Mouse (Mus musculus) thymus, adult 2 months (tissue): Measurements from ENCODE around the gene Brd3. TPM values are rescaled to one million over a fixed set of nuclear protein-coding genes. Genes with fewer than 3 reads are reported as not detected.

Experiments used
- DNase-seq: peaks from one replicate; pipeline ENCODE4 v3.0.0; 2021
- H3K27ac ChIP-seq: fragments of 200-500 bp; 2 replicates; pipeline ENCODE4 v1.5.1; 2012; ENCODE audit warnings: low read length, control low read depth; ENCODE audit not compliant: control insufficient read depth, insufficient read depth
- H3K27me3 ChIP-seq: fragments of 200-500 bp; 2 replicates; pipeline ENCODE4 v1.6.1; 2012; ENCODE audit warnings: mild to moderate bottlenecking, low read length, moderate library complexity, mixed read lengths; ENCODE audit not compliant: control insufficient read depth, insufficient read depth
- H3K36me3 ChIP-seq: fragments of 200-500 bp; 2 replicates; pipeline ENCODE4 v1.6.1; 2012; ENCODE audit warnings: mild to moderate bottlenecking, low read length, moderate library complexity; ENCODE audit not compliant: control insufficient read depth, insufficient read depth
- H3K4me1 ChIP-seq: fragments of 200-500 bp; replicated peaks from 2 replicates; pipeline ENCODE4 v1.6.1; 2012; ENCODE audit warnings: low read length; ENCODE audit not compliant: control insufficient read depth, insufficient read depth
- H3K4me3 ChIP-seq: fragments of 200-500 bp; 2 replicates; pipeline ENCODE4 v1.5.1; 2012; ENCODE audit warnings: mild to moderate bottlenecking, low read length, control low read depth, moderate library complexity; ENCODE audit not compliant: control insufficient read depth, insufficient read depth
- CTCF ChIP-seq: fragments of 200-500 bp; IDR thresholded peaks from 2 replicates; pipeline ENCODE4 v1.5.1; 2012; ENCODE audit warnings: mild to moderate bottlenecking, control low read depth, low read length, moderate library complexity, borderline replicate concordance; ENCODE audit not compliant: control insufficient read depth, poor library complexity, insufficient read depth; ENCODE audit errors: extremely low read depth
- POLR2A ChIP-seq: fragments of 200-500 bp; IDR thresholded peaks from 2 replicates; pipeline ENCODE4 v1.6.1; 2012; ENCODE audit warnings: mild to moderate bottlenecking, low read length, control low read depth, moderate library complexity; ENCODE audit not compliant: control insufficient read depth, poor library complexity, insufficient read depth; ENCODE audit errors: extremely low read depth
- WGBS: fragments of 180-500 bp; shearing (Covaris S2); methylation state at CpG from one replicate; pipeline ENCODE4 v1.1.7; 2018; 5-methylcytosine and 5-hydroxymethylcytosine counted together
- polyA plus RNA-seq: library from polyadenylated mRNA; depleted of rRNA; stranded (reverse); fragments of >200 nt; gene quantifications from 2 replicates; pipeline ENCODE4 v1.2.3, GENCODE M21; 2012

Gene Brd3
- polyA plus RNA-seq, 1 experiment, result 53.5 TPM

GRCm38 (mm10) chr2:27447782-27448181 lies 59.7 kb downstream of the Brd3 start:
- Histone ChIP-seq H3K4me1 (0 out of 2 replicates have a peak, but pooled peaks cover 1% of the 10 kb centered on the region), H3K4me3 (no peak overlapping the region), H3K36me3 (peaks cover 50% of the 10 kb centered on the region), H3K27ac (no peak overlapping the region), H3K27me3 (no peaks in the 10 kb centered on the region)
- no peak for DNase-seq
- TF ChIP-seq CTCF (peak; percentile 17; the same call in 1 of the 2 replicates), POLR2A (no peak)
- WGBS, result 95% methylated on average over 5 of the region's 5 CpGs

GRCm38 (mm10) chr2:27446812-27447211 lies 60.6 kb downstream of the Brd3 start:
- Histone ChIP-seq H3K36me3 (peaks cover 45% of the 10 kb centered on the region), H3K4me3 (no peak overlapping the region), H3K4me1 (peaks cover 11% of the 10 kb centered on the region), H3K27me3 (no peaks in the 10 kb centered on the region), H3K27ac (no peak overlapping the region)
- no peak for DNase-seq
- TF ChIP-seq POLR2A (no peak), CTCF (no peak)
- 96% methylated on average over 8 of the region's 8 CpGs for WGBS

GRCm38 (mm10) chr2:27445910-27446309 lies 61.6 kb downstream of the Brd3 start:
- no peak for DNase-seq
- Histone ChIP-seq H3K36me3 (peaks cover 36% of the 10 kb centered on the region), H3K27ac (no peak overlapping the region), H3K4me1 (peaks cover 15% of the 10 kb centered on the region), H3K4me3 (no peak overlapping the region), H3K27me3 (no peaks in the 10 kb centered on the region)
- WGBS, result 99% methylated on average over 3 of the region's 3 CpGs
- TF ChIP-seq POLR2A, result no peak
- TF ChIP-seq CTCF, result no peak

- H3K4me1 ChIP-seq, result peaks cover 20% of the 10 kb centered on the region
- 90% methylated on average over 5 of the region's 5 CpGs for WGBS
- H3K27ac ChIP-seq, result no peak overlapping the region
- H3K4me3 ChIP-seq, result no peak overlapping the region
- no peaks in the 10 kb centered on the region for H3K27me3 ChIP-seq
- TF ChIP-seq CTCF (no peak), POLR2A (no peak)
- no peak for DNase-seq
- peaks cover 12% of the 10 kb centered on the region for H3K36me3 ChIP-seq
These were observed 64.1 kb downstream of the Brd3 start for GRCm38 (mm10) chr2:27443450-27443708.

- TF ChIP-seq POLR2A (no peak), CTCF (no peak)
- DNase-seq, result no peak
- no peaks in the 10 kb centered on the region for H3K27me3 ChIP-seq
- H3K27ac ChIP-seq, result no peak overlapping the region
- peaks cover 24% of the 10 kb centered on the region for H3K4me1 ChIP-seq
- 63% methylated on average over 20 of the region's 20 CpGs for WGBS
- H3K36me3 ChIP-seq, result peaks cover 12% of the 10 kb centered on the region
- H3K4me3 ChIP-seq, result peak overlapping the region; percentile 51
These were observed 64.6 kb downstream of the Brd3 start for GRCm38 (mm10) chr2:27442708-27443449.

GRCm38 (mm10) chr2:27441767-27442707 lies 65.4 kb downstream of the Brd3 start, which contains the start of gene Brd3os:
TSS of gene Brd3os (plus strand) at chr2:27442324.
- Histone ChIP-seq H3K27ac (no peak within 1 kb of the TSS; the same call in 1 of the 2 replicates), H3K4me3 (peak within 1 kb of the TSS; percentile 51), H3K27me3 (no peaks in the 10 kb centered on the region), H3K36me3 (peaks cover 6% of the 10 kb centered on the region), H3K4me1 (peaks cover 24% of the 10 kb centered on the region)
- WGBS, result 5% methylated on average over 36 of the region's 36 CpGs
- peak; percentile 66 for DNase-seq
- no peak for TF ChIP-seq POLR2A
- no peak for TF ChIP-seq CTCF
